Mouse (Mus musculus) C2C12 (cell line): ENCODE results near the gene Dxo.

Experiments
- CEBPB ChIP-seq: IDR thresholded peaks from one replicate; pipeline ENCODE4 v1.6.1; 2011; ENCODE audit warnings: low read depth, mild to moderate bottlenecking, control low read depth, moderate library complexity
- CTCF ChIP-seq: IDR thresholded peaks from one replicate; pipeline ENCODE4 v1.5.1; 2011; ENCODE audit not compliant: control insufficient read depth, insufficient read depth, insufficient read length
- MYOD1 ChIP-seq: IDR thresholded peaks from one replicate; pipeline ENCODE4 v1.6.1; 2011; ENCODE audit warnings: low read depth; ENCODE audit not compliant: control insufficient read depth, insufficient read length

DNA sequence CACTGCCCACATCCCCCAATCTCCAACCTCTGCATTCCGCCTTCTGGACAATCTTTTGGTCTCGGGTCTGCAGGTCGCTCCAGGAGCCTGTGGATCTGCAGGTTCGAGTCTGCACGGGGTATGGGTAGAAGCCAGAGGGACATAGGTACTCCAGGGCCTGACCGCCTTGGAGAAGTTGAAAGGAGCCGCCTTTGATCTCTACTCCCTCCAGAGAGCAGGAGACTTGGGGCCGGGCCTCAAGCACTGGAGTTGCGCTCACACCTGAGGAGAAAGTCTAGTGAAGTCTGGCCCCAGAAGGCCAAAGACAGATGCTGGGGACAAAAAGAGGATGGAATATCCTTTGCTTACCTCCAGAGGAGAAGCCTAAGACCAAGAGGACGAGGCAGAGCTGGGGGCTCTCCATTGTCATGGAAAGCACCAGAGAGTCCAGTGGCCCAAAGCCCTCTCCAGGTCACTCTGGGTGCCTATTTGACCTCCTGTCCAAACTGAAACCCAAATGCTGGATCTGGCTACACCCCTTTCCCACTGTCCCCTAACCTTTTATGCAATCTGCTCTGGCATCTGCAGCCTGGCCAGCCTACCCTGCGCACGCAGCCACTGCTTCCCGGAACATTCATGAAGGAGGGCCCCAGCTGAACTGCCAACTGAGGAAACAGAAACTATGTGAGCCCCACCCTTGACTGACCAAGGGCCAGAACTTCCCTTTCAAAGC, 25.0 kb downstream of the Dxo start:
- TF ChIP-seq CTCF = no peak
- no peak for TF ChIP-seq MYOD1
- no peak for TF ChIP-seq CEBPB
